Mouse (Mus musculus) midbrain, postnatal 0 days (tissue): ENCODE data around the gene Cd6. TPM values are rescaled to one million over a fixed set of nuclear protein-coding genes. Genes with fewer than 3 reads are reported as not detected.
A peak's percentile ranks its signal among the peaks of the same experiment; 100 is the strongest.

Source experiments
- ATAC-seq: fragments of 200-750 bp; cut with Nextera tagmentation; 2 replicates; pipeline ENCODE4 v1.8.0; 2017; ENCODE audit warnings: moderate number of reproducible peaks, mild to moderate bottlenecking, moderate TSS enrichment, moderate library complexity; ENCODE audit not compliant: low FRiP score
- DNase-seq: peaks from one replicate; pipeline ENCODE4 v3.0.0-alpha.2; 2015; ENCODE audit warnings: low spot score
- H3K27ac ChIP-seq: fragments of 300-500 bp; sonication (generic); 2 replicates; pipeline ENCODE4 v1.5.1; 2014; ENCODE audit warnings: low read depth, mild to moderate bottlenecking, low read length, mixed read lengths
- H3K27me3 ChIP-seq: fragments of 300-500 bp; sonication (generic); 2 replicates; pipeline ENCODE4 v1.6.1; 2014; ENCODE audit warnings: low read length, control low read depth, mixed read lengths; ENCODE audit not compliant: insufficient read depth
- H3K36me3 ChIP-seq: fragments of 300-500 bp; sonication (generic); 2 replicates; pipeline ENCODE4 v1.6.1; 2014; ENCODE audit warnings: low read length, control low read depth, mixed read lengths; ENCODE audit not compliant: insufficient read depth
- H3K4me1 ChIP-seq: fragments of 300-500 bp; sonication (generic); 2 replicates; pipeline ENCODE4 v1.6.1; 2014; ENCODE audit warnings: mild to moderate bottlenecking, control low read depth, antibody characterized with exemption, low read length, mixed read lengths; ENCODE audit not compliant: insufficient read depth
- H3K4me2 ChIP-seq: fragments of 300-500 bp; sonication (generic); 2 replicates; pipeline ENCODE4 v1.6.1; 2014; ENCODE audit warnings: low read depth, mild to moderate bottlenecking, low read length, mixed read lengths; ENCODE audit not compliant: poor library complexity, severe bottlenecking
- H3K4me3 ChIP-seq: fragments of 300-500 bp; sonication (generic); 2 replicates; pipeline ENCODE4 v1.5.1; 2014; ENCODE audit warnings: low read depth, mild to moderate bottlenecking, low read length, moderate library complexity
- H3K9ac ChIP-seq: fragments of 300-500 bp; sonication (generic); replicated peaks from 2 replicates; pipeline ENCODE4 v1.6.1; 2014; ENCODE audit warnings: mild to moderate bottlenecking, low read length, moderate library complexity, mixed read lengths; ENCODE audit not compliant: poor library complexity, severe bottlenecking
- H3K9me3 ChIP-seq: fragments of 300-500 bp; sonication (generic); 2 replicates; pipeline ENCODE4 v1.6.1; 2016; ENCODE audit warnings: low read length, control low read depth
- CTCF ChIP-seq: IDR thresholded peaks from 2 replicates; pipeline ENCODE4 v1.5.1; 2016; ENCODE audit warnings: antibody characterized with exemption, mild to moderate bottlenecking
- WGBS: fragments of 180-500 bp; shearing (Covaris S2); extraction: QIAGEN DNeasy Blood & Tissue Kit; methylation state at CpG from one replicate; pipeline ENCODE4 v1.1.7; 2014; 5-methylcytosine and 5-hydroxymethylcytosine counted together
- polyA plus RNA-seq: library from polyadenylated mRNA; unstranded; fragments of >200 nt; fragmentation: Nextera tagmentation; extraction: Ambion mirVana; gene quantifications from 2 replicates; pipeline ENCODE4 v1.2.1, GENCODE M21; 2015
- total RNA-seq: library from RNA; depleted of rRNA; stranded (reverse); fragments of >200 nt; gene quantifications from 2 replicates; pipeline ENCODE4 v1.2.3, GENCODE M21; 2014

Cd6 gene
- total and polyA plus RNA-seq, 2 experiments from 2014 or later = 0.22 TPM; not detected in 1

DNA sequence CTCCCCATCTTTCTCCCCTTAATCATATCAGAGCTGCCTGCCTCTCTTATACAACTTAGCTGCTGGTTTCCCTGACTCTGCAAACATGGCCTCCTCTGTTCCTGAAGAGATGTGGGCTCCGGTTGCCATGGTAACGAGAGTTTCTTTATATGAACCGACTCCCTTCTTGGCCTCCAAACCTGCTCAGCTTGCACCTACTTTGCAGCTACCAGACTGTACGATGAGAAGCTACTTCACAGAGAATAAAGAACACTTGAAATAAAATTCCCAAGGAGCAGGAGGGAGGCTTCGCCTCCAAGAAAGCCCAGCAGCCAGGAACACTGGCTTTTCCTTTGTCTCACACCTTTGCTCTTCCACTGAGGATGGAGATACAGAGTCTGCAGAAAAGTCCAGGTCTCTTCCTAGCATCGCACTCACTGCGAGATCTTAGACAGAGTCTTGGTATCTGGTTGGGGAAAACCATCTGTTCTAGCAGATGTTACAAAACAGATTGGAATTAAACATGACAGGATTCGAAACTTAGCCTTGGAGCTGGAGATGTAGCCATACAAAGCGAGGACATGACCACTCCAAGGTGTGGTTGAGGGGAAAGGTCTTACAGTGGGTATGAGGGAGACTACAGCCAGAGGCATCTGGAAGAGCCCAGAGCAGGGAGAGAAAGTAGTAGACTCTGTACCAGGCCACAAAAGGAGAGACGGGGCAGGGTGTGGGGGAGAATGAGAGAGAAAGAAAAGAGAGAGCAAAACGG, 20.3 kb downstream of the Cd6 start:
- H3K27ac ChIP-seq = peak overlapping the region; percentile 60
- H3K9ac ChIP-seq = no peak overlapping the region
- 62% methylated on average over 11 of the region's 11 CpGs for WGBS
- H3K27me3 ChIP-seq = no peaks in the 10 kb centered on the region
- DNase-seq (peak; percentile 65), ATAC-seq (peak; percentile 67)
- no peaks in the 10 kb centered on the region; the same call in 1 of the 2 replicates for H3K4me1 ChIP-seq
- no peaks in the 10 kb centered on the region for H3K36me3 ChIP-seq
- TF ChIP-seq CTCF = no peak
- no peak overlapping the region for H3K4me3 ChIP-seq
- no peak overlapping the region for H3K4me2 ChIP-seq
- no peaks in the 10 kb centered on the region for H3K9me3 ChIP-seq

DNA sequence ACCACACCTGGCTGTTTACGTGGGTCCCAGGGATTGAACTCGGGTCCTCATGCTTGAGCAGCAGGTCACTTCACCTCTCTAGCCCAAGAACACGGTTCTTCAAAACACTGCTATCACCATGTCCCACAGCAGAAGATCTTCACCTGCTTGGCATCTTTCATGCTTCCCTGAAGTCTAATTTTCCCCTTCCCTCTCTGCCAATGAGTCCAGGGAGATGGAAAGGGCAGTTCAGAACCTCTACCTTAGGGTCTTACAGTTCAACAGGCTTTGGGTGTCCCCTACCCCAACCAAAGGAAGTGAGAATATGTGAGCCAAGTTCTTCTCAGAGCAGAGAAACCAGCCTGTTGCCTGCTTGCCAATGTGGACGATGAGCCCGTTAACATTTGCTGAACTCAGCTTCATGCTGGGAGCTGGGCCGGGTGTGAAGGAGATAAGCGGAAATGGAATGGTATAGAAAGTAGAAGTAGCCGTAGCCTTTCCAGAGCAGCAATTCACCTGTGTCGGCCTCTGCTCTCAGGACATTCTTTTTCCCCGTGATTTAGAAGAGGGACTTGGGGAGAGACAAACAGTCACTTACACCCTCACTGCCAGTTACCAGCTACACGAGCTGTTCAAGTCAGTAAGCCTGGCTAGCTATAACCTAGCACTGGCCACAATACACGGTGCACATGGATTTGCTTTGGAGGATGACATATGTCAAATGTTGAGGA, 21.2 kb downstream of the Cd6 start:
- ATAC-seq (no peak), DNase-seq (no peak)
- no peak overlapping the region for H3K4me2 ChIP-seq
- TF ChIP-seq CTCF = no peak
- H3K27ac ChIP-seq = peak overlapping the region; percentile 60; the same call in 1 of the 2 replicates
- H3K4me3 ChIP-seq = no peak overlapping the region
- H3K4me1 ChIP-seq = no peaks in the 10 kb centered on the region; the same call in 1 of the 2 replicates
- H3K9me3 ChIP-seq = no peaks in the 10 kb centered on the region
- no peak overlapping the region for H3K9ac ChIP-seq
- WGBS = 84% methylated on average over 12 of the region's 12 CpGs
- no peaks in the 10 kb centered on the region for H3K36me3 ChIP-seq
- H3K27me3 ChIP-seq = no peaks in the 10 kb centered on the region

DNA sequence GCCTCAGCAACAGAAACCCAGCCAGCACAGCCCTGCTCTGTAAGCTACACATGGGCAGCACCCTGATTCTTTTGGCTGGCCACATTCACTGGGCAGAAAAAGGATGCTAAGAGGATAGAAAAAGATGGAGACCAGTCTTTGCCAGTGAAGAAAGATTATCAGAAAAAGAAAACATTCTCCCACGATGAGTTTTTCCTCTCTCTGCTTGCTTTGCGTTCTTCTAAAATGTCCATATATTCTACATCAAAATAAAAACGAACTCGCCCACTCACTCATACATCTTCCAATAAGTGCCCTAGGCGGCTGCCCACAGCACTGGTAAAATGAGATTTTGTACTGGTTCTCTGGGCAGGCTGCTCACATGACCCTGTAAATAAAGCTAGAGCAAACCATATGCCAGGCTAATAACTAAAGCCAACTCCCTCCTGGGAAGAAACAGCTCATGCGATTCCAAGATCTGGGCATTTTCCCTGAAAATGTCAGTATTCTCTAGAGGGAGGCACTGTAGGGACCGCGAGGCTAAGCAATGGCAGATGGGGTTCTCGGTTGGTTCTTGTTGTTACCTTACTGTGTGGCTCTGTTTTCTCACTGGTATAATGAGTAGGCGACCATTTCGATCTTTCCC, 24.1 kb downstream of the Cd6 start:
- no peak for TF ChIP-seq CTCF
- no peak overlapping the region for H3K4me3 ChIP-seq
- no peaks in the 10 kb centered on the region for H3K27me3 ChIP-seq
- H3K36me3 ChIP-seq = no peaks in the 10 kb centered on the region
- ATAC-seq = no peak
- H3K4me1 ChIP-seq = no peaks in the 10 kb centered on the region; the same call in 1 of the 2 replicates
- no peak overlapping the region for H3K9ac ChIP-seq
- no peak overlapping the region for H3K27ac ChIP-seq
- no peak overlapping the region for H3K4me2 ChIP-seq
- WGBS = 81% methylated on average over 11 of the region's 11 CpGs
- peak; percentile 50 for DNase-seq
- no peaks in the 10 kb centered on the region for H3K9me3 ChIP-seq

DNA sequence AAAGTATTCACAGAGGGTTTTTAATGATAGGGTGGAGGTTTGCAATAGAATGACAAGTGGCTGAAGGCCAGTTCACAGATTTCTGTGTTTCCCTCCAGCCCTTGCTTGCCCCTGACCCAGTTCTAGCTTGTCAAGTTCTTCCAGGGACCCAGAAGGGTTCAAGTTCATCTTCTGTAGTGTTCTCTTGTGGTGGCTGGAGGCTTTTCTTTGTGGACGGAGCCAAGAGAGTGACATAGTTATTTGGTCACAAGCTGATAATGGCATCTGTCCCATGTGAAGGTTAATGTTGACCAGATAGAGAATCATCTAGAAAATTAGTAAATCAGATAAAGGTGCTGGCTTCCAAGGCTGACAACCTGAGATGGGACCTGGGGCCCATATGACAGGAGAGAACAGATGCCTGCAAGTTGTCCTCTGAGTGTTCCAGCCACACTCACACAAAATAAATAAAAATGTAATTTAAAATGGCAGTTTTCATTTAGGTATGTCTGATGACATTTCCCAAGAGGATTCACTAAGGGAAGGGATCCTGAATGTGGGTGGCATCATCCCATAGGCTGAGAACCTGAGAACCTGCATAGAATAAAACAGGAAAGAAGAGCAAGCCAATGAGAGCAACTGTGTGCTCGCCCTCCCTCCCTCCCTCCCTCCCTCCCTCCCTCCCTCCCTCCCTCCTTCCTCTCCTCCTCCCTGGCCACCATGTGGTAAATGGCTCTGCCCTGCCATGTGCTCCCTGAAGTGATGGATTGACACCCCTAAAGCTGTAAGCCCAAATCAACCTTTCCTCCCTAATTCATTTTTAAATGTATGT, 24.8 kb downstream of the Cd6 start:
- Histone ChIP-seq H3K36me3 (no peaks in the 10 kb centered on the region), H3K9me3 (no peaks in the 10 kb centered on the region), H3K9ac (no peak overlapping the region), H3K4me2 (no peak overlapping the region), H3K4me1 (no peaks in the 10 kb centered on the region; the same call in 1 of the 2 replicates), H3K27ac (no peak overlapping the region), H3K4me3 (no peak overlapping the region), H3K27me3 (no peaks in the 10 kb centered on the region)
- DNase-seq (no peak), ATAC-seq (no peak)
- TF ChIP-seq CTCF = no peak
- WGBS = 90% methylated on average over 1 of the region's 2 CpGs

DNA sequence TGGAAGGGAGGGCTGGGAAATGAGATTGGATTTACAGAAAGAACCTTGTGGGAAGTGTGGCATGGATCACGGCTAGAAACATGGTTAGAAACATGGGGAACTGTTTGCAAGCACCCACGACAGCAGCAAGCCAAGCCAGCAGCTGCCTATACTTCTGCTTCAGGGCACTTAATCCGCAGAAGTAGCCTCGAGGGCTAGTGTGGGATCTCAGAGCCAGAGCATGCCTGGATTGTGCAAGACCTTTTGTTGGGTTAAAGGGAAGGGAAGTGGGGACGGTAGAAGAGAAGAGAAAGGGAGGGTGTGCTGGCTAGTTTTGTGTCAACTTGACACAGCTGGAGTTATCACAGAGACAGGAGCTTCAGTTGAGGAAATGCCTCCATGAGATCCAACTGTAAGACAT, 26.1 kb downstream of the Cd6 start:
- no peaks in the 10 kb centered on the region for H3K4me1 ChIP-seq
- DNase-seq (no peak), ATAC-seq (no peak)
- no peak overlapping the region for H3K4me2 ChIP-seq
- no peak for TF ChIP-seq CTCF
- H3K9me3 ChIP-seq = no peaks in the 10 kb centered on the region
- no peaks in the 10 kb centered on the region for H3K36me3 ChIP-seq
- H3K27ac ChIP-seq = no peak overlapping the region
- H3K9ac ChIP-seq = no peak overlapping the region
- WGBS = 60% methylated on average over 5 of the region's 5 CpGs
- H3K4me3 ChIP-seq = no peak overlapping the region
- H3K27me3 ChIP-seq = no peaks in the 10 kb centered on the region
